Mouse (Mus musculus) frontal cortex, adult 2 months (tissue): ENCODE data around the gene Slc17a3. TPM values are rescaled to one million over a fixed set of nuclear protein-coding genes. Genes with fewer than 3 reads are reported as not detected.

Experiments used
- DNase-seq, 2 experiments: peaks; one replicate each; pipeline ENCODE4 v3.0.0; 2022; ENCODE audit warnings: low spot score in 1 of 2; ENCODE audit errors: extremely low spot score in 1 of 2
- polyA plus RNA-seq: library from polyadenylated mRNA; depleted of rRNA; stranded (reverse); fragments of >200 nt; gene quantifications from 2 replicates; pipeline ENCODE4 v1.2.3, GENCODE M21; 2012; rRNA removed

The Slc17a3 gene
- polyA plus RNA-seq, 1 experiment = not detected

GRCm38 (mm10) chr13:23869996-23870395 is 30.8 kb downstream of the Slc17a3 start:
- no peak for DNase-seq

GRCm38 (mm10) chr13:23873141-23873540 is 33.9 kb downstream of the Slc17a3 start:
- DNase-seq = no peak

- DNase-seq = no peak
Observed at GRCm38 (mm10) chr13:23879106-23879505, 39.9 kb downstream of the Slc17a3 start.

- no peak for DNase-seq
Observed at GRCm38 (mm10) chr13:23879636-23880035, 40.4 kb downstream of the Slc17a3 start.

- DNase-seq = peak in 1 of 2 experiments; percentile 20
Observed at GRCm38 (mm10) chr13:23885540-23885939, 46.3 kb downstream of the Slc17a3 start.

GRCm38 (mm10) chr13:23887026-23887725 is 47.9 kb downstream of the Slc17a3 start:
- DNase-seq = no peak

- no peak for DNase-seq
Observed at GRCm38 (mm10) chr13:23889011-23889605, 49.9 kb downstream of the Slc17a3 start.

- DNase-seq = no peak
Observed at GRCm38 (mm10) chr13:23892592-23893268, 53.5 kb downstream of the Slc17a3 start.

GRCm38 (mm10) chr13:23893269-23893593 is 54.0 kb downstream of the Slc17a3 start:
- DNase-seq = no peak

GRCm38 (mm10) chr13:23898242-23898641 is 59.0 kb downstream of the Slc17a3 start:
- DNase-seq = no peak

- DNase-seq = no peak
Observed at GRCm38 (mm10) chr13:23906906-23907305, 67.7 kb downstream of the Slc17a3 start.

GRCm38 (mm10) chr13:23910121-23910520 is 70.9 kb downstream of the Slc17a3 start:
- DNase-seq = no peak

Other genes starting within 250 kb of the Slc17a3 start
- gene Hist1h2be, start 218.3 kb upstream of the Slc17a3 start, polyA plus RNA-seq = 4.3 and 4.7 TPM in 2 replicates
- gene Hist1h1e, start 216.9 kb upstream of the Slc17a3 start, polyA plus RNA-seq = 2.8 and 3.3 TPM in 2 replicates
- 1.7 and 2.1 TPM in 2 replicates for gene Hist1h2ac, start 155.5 kb upstream of the Slc17a3 start, polyA plus RNA-seq
- 154 and 172 TPM in 2 replicates for gene Hist1h2bc, start 155.2 kb upstream of the Slc17a3 start, polyA plus RNA-seq
- not detected in 2 replicates for gene Hist1h1t, start 143.6 kb upstream of the Slc17a3 start, polyA plus RNA-seq
- gene Hist1h4c, start 141.0 kb upstream of the Slc17a3 start, polyA plus RNA-seq = 3.1 and 3.3 TPM in 2 replicates
- gene Hfe, start 128.6 kb upstream of the Slc17a3 start, polyA plus RNA-seq = 3.8 and 4.4 TPM in 2 replicates
- 40.7 and 52.1 TPM in 2 replicates for gene Hist1h1c, start 100.6 kb upstream of the Slc17a3 start, polyA plus RNA-seq
- 0.24 and 0.46 TPM in 2 replicates for gene Hist1h3c, start 93.8 kb upstream of the Slc17a3 start, polyA plus RNA-seq
- 0.74 and 1.3 TPM in 2 replicates for gene Hist1h2bb, start 92.7 kb upstream of the Slc17a3 start, polyA plus RNA-seq
- 0.82 and 2.8 TPM in 2 replicates for gene Hist1h2ab, start 88.3 kb upstream of the Slc17a3 start, polyA plus RNA-seq
- gene Hist1h3b, start 87.2 kb upstream of the Slc17a3 start, polyA plus RNA-seq = 0.76 and 1.1 TPM in 2 replicates
- 2.9 and 4.5 TPM in 2 replicates for gene Hist1h4b, start 82.4 kb upstream of the Slc17a3 start, polyA plus RNA-seq
- gene Hist1h4a, start 78.2 kb upstream of the Slc17a3 start, polyA plus RNA-seq = 3.8 and 4.6 TPM in 2 replicates
- 0.86 and 1.2 TPM in 2 replicates for gene Hist1h3a, start 77.0 kb upstream of the Slc17a3 start, polyA plus RNA-seq
- gene Hist1h1a, start 75.8 kb upstream of the Slc17a3 start, polyA plus RNA-seq = 0.36 and 0.58 TPM in 2 replicates
- 0.24 and 0.40 TPM in 2 replicates for gene Trim38, start 69.5 kb upstream of the Slc17a3 start, polyA plus RNA-seq
- gene Slc17a2, start 32.4 kb upstream of the Slc17a3 start, polyA plus RNA-seq = 0.02 and 0.04 TPM in 2 replicates
- not detected in 2 replicates for gene Slc17a1, start 28.3 kb downstream of the Slc17a3 start, polyA plus RNA-seq
- not detected in 2 replicates for gene Slc17a4, start 75.6 kb downstream of the Slc17a3 start, polyA plus RNA-seq
- gene Hist1h2ba, start 94.7 kb downstream of the Slc17a3 start, polyA plus RNA-seq = not detected in 2 replicates
- gene Hist1h2aa, start 95.0 kb downstream of the Slc17a3 start, polyA plus RNA-seq = not detected in 2 replicates
- 30.6 and 32.2 TPM in 2 replicates for gene Scgn, start 151.8 kb downstream of the Slc17a3 start, polyA plus RNA-seq